Mouse (Mus musculus): ENCODE results near the gene Strn4. TPM values are rescaled to one million over a fixed set of nuclear protein-coding genes. Genes with fewer than 3 reads are reported as not detected.

Strn4 gene
- polyA plus RNA-seq, 1 experiment from 2014 or later: 68.9 TPM

DNA sequence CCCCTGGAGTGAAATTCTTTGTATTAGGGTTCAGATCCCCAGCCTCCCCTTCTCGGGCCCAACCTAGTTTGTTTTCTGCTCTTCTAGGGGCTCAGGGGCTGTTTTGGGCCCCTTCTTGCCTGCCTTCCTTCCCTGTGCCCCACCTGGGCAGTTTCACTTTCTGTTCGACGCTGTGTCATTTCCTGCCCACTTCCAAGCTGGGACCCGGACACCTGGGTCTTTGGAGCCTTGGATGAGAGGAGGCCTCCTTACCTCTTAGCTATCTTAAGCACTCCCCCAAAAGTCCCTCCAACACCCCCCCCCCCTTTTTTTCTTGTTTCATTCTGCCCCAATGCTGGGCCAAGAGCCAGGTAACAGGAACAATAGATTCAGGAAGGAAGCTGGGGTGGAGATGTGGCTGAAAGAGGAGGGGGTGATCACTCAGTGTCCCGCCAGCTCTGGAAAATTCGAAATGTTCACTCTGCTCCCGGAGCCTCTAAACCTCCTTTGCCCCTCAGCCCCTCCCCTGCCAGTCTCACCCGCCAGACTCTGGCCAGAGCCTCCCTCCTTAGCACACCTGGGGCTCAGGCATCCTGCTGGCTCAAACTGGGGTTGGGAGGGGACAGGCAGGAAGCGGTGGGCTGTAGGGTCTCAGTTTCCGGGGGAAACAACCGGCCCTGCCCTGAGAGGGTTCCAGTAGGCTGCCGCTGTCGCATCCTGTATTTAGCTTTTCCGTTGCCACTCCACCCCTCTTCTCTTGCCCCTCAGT, 29.6 kb downstream of the Strn4 start:
- no peaks in the 10 kb centered on the region for H3K27me3 ChIP-seq (replicated peaks; ENCODE audit: control insufficient read depth, insufficient read depth, low read length)
- H3K4me2 ChIP-seq (ENCODE audit: low read depth, low read length): peak overlapping the region; percentile 98
- 0 out of 2 replicates have a peak, but pooled peaks have one; percentile 16 for ATAC-seq
- no peaks in the 10 kb centered on the region for H3K36me3 ChIP-seq (ENCODE audit: control insufficient read depth, insufficient read depth, low read length)
- no peaks in the 10 kb centered on the region for H3K9me3 ChIP-seq (ENCODE audit: control insufficient read depth, low read length)
- peaks cover 21% of the 10 kb centered on the region for H3K4me1 ChIP-seq (ENCODE audit: control insufficient read depth, insufficient read depth, low read length)
- H3K9ac ChIP-seq (ENCODE audit: low read depth, low read length): peak overlapping the region; percentile 66
- peak overlapping the region; percentile 64 for H3K4me3 ChIP-seq (ENCODE audit: low read length)
- WGBS: 33% methylated on average over 14 of the region's 14 CpGs
- peak overlapping the region; percentile 78 for H3K27ac ChIP-seq (ENCODE audit: low read length)

DNA sequence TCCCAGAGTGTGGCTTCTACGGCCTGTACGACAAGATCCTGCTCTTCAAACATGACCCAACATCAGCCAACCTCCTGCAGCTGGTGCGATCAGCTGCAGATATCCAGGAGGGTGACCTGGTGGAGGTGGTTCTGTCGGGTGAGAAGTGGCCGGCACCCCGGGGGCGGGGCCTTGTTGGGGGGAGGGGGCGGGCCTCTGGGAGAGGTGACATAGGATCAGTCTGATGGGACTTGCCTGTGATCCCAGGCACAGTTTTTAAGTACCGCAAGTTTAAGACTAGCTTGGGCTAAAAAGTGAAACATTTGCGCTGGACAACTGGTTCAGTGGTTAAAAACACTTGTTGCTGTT, 30.1 kb downstream of the Strn4 start:
- Histone ChIP-seq H3K4me1 (ENCODE audit: control insufficient read depth, insufficient read depth, low read length) (peaks cover 21% of the 10 kb centered on the region), H3K9me3 (ENCODE audit: control insufficient read depth, low read length) (no peaks in the 10 kb centered on the region), H3K27ac (ENCODE audit: low read length) (peak overlapping the region; percentile 78), H3K36me3 (ENCODE audit: control insufficient read depth, insufficient read depth, low read length) (no peaks in the 10 kb centered on the region), H3K4me3 (ENCODE audit: low read length) (peak overlapping the region; percentile 64), H3K4me2 (ENCODE audit: low read depth, low read length) (peak overlapping the region; percentile 98), H3K27me3 (replicated peaks; ENCODE audit: control insufficient read depth, insufficient read depth, low read length) (no peaks in the 10 kb centered on the region), H3K9ac (ENCODE audit: low read depth, low read length) (peak overlapping the region; percentile 66)
- ATAC-seq: no peak
- 39% methylated on average over 10 of the region's 10 CpGs for WGBS

DNA sequence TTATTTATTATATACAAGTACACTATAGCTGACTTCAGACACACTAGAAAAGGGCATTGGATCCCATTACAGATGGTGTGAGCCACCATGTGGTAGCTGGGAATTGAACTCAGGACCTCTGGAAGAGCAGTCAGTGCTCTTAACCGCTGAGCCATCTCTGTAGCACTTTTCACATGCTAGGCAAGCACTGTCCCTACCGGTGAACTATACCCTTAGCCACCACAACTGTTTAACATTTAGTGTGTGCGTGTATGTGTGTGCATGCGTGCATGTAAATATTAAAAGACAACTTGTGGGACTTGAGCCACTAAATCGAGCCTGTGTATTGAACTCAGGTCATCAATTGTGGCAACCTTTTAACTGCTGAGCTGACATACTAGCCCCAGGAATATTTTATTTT, 31.1 kb downstream of the Strn4 start:
- Histone ChIP-seq H3K9ac (ENCODE audit: low read depth, low read length) (no peak overlapping the region), H3K9me3 (ENCODE audit: control insufficient read depth, low read length) (no peaks in the 10 kb centered on the region), H3K4me1 (ENCODE audit: control insufficient read depth, insufficient read depth, low read length) (peaks cover 21% of the 10 kb centered on the region), H3K4me3 (ENCODE audit: low read length) (no peak overlapping the region), H3K27me3 (replicated peaks; ENCODE audit: control insufficient read depth, insufficient read depth, low read length) (no peaks in the 10 kb centered on the region), H3K36me3 (ENCODE audit: control insufficient read depth, insufficient read depth, low read length) (no peaks in the 10 kb centered on the region), H3K27ac (ENCODE audit: low read length) (no peak overlapping the region), H3K4me2 (ENCODE audit: low read depth, low read length) (no peak overlapping the region)
- WGBS: 94% methylated on average over 5 of the region's 5 CpGs
- no peak for ATAC-seq

DNA sequence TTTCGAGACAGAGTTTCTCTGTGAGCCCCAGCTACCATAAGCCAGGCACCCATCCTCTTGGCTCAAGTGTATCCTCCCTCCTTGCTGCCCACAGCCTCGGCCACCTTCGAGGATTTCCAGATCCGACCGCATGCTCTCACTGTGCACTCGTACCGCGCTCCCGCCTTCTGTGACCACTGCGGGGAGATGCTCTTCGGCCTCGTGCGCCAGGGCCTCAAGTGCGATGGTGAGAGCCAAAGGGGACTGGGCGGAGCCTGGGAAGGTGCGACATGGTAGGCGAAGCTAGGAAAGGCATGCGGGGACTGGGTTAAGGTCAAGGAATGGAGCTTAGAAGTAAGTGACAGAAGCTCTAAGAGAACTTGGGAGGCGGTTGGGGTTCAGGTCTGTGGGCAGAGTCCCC, 31.8 kb downstream of the Strn4 start:
- H3K4me3 ChIP-seq (ENCODE audit: low read length): no peak overlapping the region
- ATAC-seq: no peak
- WGBS: 86% methylated on average over 19 of the region's 19 CpGs
- no peak overlapping the region for H3K4me2 ChIP-seq (ENCODE audit: low read depth, low read length)
- no peaks in the 10 kb centered on the region for H3K9me3 ChIP-seq (ENCODE audit: control insufficient read depth, low read length)
- H3K36me3 ChIP-seq (ENCODE audit: control insufficient read depth, insufficient read depth, low read length): no peaks in the 10 kb centered on the region
- no peaks in the 10 kb centered on the region for H3K27me3 ChIP-seq (replicated peaks; ENCODE audit: control insufficient read depth, insufficient read depth, low read length)
- peaks cover 21% of the 10 kb centered on the region for H3K4me1 ChIP-seq (ENCODE audit: control insufficient read depth, insufficient read depth, low read length)
- no peak overlapping the region for H3K9ac ChIP-seq (ENCODE audit: low read depth, low read length)
- H3K27ac ChIP-seq (ENCODE audit: low read length): no peak overlapping the region

DNA sequence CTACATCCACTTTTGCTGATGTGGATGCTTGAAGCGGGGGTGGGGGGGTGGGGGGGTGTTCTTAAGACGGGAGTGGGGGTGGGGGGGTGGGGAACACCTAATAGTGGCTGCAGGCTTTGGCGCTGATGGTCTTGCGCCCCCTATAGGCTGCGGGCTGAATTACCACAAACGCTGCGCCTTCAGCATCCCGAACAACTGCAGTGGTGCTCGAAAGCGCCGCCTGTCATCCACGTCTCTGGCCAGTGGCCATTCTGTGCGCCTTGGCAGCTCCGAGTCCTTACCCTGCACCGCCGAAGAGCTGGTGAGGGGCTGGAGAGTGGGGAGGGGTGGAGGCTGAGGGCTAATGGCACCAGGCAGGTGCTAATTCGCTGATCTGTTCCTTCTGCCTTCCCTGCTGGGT, 32.9 kb downstream of the Strn4 start:
- no peak for ATAC-seq
- Histone ChIP-seq H3K4me2 (ENCODE audit: low read depth, low read length) (no peak overlapping the region), H3K4me1 (ENCODE audit: control insufficient read depth, insufficient read depth, low read length) (peaks cover 19% of the 10 kb centered on the region), H3K9ac (ENCODE audit: low read depth, low read length) (no peak overlapping the region), H3K4me3 (ENCODE audit: low read length) (no peak overlapping the region), H3K9me3 (ENCODE audit: control insufficient read depth, low read length) (no peaks in the 10 kb centered on the region), H3K27me3 (replicated peaks; ENCODE audit: control insufficient read depth, insufficient read depth, low read length) (no peaks in the 10 kb centered on the region), H3K27ac (ENCODE audit: low read length) (no peak overlapping the region), H3K36me3 (ENCODE audit: control insufficient read depth, insufficient read depth, low read length) (no peaks in the 10 kb centered on the region; the same call in 1 of the 2 replicates)
- 33% methylated on average over 17 of the region's 17 CpGs for WGBS

DNA sequence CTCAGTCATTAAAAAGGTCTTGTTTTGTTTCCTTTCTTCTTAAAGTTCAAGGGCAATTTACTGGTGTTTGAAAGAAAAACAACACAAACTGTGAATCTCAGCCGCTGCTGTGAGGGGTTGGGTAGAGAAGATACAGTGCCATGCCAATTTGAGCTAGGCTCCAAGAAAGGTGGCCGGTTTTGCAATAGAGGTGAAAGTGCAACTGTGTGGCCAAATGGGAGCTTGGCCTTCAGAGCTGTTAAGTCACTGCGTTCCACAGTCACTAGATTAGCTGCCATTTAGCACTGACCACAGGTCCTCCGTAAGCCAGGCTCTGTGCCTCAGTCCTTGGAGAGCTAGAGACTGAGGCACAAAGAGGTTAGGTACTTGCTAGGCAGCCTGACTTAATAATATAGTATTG, 35.9 kb downstream of the Strn4 start:
- Histone ChIP-seq H3K9ac (ENCODE audit: low read depth, low read length) (no peak overlapping the region), H3K9me3 (ENCODE audit: control insufficient read depth, low read length) (no peaks in the 10 kb centered on the region), H3K27ac (ENCODE audit: low read length) (no peak overlapping the region), H3K4me1 (ENCODE audit: control insufficient read depth, insufficient read depth, low read length) (no peaks in the 10 kb centered on the region), H3K4me3 (ENCODE audit: low read length) (no peak overlapping the region), H3K27me3 (replicated peaks; ENCODE audit: control insufficient read depth, insufficient read depth, low read length) (no peaks in the 10 kb centered on the region), H3K4me2 (ENCODE audit: low read depth, low read length) (no peak overlapping the region), H3K36me3 (ENCODE audit: control insufficient read depth, insufficient read depth, low read length) (peaks cover 8% of the 10 kb centered on the region; the same call in 1 of the 2 replicates)
- ATAC-seq: no peak
- 83% methylated on average over 4 of the region's 4 CpGs for WGBS

DNA sequence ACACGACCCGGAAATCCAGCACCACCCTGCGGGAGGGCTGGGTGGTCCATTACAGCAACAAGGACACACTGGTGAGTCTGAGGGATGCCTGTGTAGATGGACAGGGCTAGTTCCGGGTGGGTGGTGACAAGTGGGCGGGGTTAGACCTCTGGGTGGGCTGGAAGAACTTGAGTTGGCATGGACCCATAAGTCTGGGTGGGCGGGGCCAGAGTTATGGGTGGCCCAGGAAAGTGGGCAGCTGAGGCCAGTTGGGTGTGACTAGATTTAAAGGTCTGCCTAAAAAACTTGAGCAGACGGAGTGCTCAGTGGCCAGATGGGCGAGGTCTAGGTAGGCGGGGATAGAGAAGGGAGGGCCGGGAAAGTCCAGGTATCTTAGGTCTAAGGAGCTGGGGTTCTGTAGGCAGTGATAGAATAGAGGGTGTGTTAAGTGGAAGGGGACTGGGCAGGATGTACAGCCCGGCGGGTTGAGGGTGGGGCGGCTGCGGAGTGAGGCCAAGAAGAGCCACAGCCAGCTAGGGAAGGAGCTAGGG, 37.7 kb downstream of the Strn4 start:
- Histone ChIP-seq H3K4me1 (ENCODE audit: control insufficient read depth, insufficient read depth, low read length) (no peaks in the 10 kb centered on the region), H3K4me2 (ENCODE audit: low read depth, low read length) (no peak overlapping the region), H3K27ac (ENCODE audit: low read length) (no peak overlapping the region), H3K27me3 (replicated peaks; ENCODE audit: control insufficient read depth, insufficient read depth, low read length) (no peaks in the 10 kb centered on the region), H3K9me3 (ENCODE audit: control insufficient read depth, low read length) (no peaks in the 10 kb centered on the region), H3K9ac (ENCODE audit: low read depth, low read length) (no peak overlapping the region), H3K36me3 (ENCODE audit: control insufficient read depth, insufficient read depth, low read length) (peaks cover 8% of the 10 kb centered on the region; the same call in 1 of the 2 replicates), H3K4me3 (ENCODE audit: low read length) (no peak overlapping the region)
- 82% methylated on average over 14 of the region's 14 CpGs for WGBS
- peak; percentile 77 for ATAC-seq

DNA sequence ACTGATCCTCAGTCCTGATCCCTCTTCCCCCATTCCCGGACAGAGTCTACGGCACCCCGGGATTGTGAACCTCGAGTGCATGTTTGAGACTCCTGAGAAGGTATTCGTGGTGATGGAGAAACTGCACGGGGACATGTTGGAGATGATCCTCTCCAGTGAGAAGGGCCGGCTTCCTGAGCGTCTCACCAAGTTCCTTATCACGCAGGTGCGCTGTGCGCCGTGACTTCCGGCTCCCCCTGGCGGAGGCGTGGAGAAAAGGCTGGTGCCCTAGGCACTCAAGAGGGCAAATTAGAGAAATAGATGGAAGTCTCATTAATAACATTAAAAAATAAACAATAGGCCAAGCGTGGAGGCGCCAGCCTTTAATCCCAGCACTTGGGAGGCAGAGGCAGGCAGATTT, 42.6 kb downstream of the Strn4 start:
- ATAC-seq: no peak
- WGBS: 28% methylated on average over 17 of the region's 17 CpGs
- Histone ChIP-seq H3K27me3 (replicated peaks; ENCODE audit: control insufficient read depth, insufficient read depth, low read length) (no peaks in the 10 kb centered on the region), H3K9me3 (ENCODE audit: control insufficient read depth, low read length) (no peaks in the 10 kb centered on the region), H3K4me2 (ENCODE audit: low read depth, low read length) (no peak overlapping the region), H3K27ac (ENCODE audit: low read length) (no peak overlapping the region), H3K36me3 (ENCODE audit: control insufficient read depth, insufficient read depth, low read length) (peaks cover 8% of the 10 kb centered on the region; the same call in 1 of the 2 replicates), H3K4me1 (ENCODE audit: control insufficient read depth, insufficient read depth, low read length) (no peaks in the 10 kb centered on the region), H3K4me3 (ENCODE audit: low read length) (no peak overlapping the region), H3K9ac (ENCODE audit: low read depth, low read length) (no peak overlapping the region)

DNA sequence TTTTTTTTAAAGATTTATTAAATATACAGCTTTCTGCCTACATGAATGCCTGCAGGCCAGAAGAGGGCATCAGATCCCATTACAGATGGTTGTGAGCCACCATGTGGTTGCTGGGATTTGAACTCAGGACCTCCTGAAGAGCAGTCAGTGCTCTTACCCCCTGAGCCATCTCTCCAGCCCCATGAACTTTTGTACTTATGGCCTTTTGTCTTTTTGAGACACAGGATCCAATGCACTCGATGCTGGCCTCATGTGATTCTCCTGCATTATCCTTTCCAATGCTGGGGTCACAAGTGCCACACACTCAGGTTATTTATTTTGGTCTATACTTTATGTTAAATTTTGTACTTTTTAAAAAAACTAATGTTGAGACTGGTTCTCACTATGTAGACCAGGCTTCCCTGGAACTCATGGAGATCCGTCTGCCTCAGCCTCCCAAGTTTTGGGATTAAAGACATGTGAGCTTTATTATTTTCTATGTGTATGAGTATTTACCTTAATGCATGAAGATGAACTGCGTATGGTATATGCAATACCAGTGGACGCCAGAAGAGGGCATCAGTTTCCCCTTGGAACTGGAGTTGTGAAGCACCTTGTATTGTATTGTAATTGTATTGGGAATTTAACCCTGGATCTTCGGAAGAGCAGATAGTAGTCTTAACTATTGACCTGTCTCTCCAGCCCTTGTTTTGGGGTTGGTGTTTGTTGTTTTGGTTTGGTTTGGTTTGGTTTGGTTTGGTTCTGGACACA, 44.4 kb downstream of the Strn4 start:
- Histone ChIP-seq H3K27ac (ENCODE audit: low read length) (no peak overlapping the region), H3K9ac (ENCODE audit: low read depth, low read length) (no peak overlapping the region), H3K4me1 (ENCODE audit: control insufficient read depth, insufficient read depth, low read length) (no peaks in the 10 kb centered on the region), H3K36me3 (ENCODE audit: control insufficient read depth, insufficient read depth, low read length) (0 out of 2 replicates have a peak, but pooled peaks cover 2% of the 10 kb centered on the region), H3K27me3 (replicated peaks; ENCODE audit: control insufficient read depth, insufficient read depth, low read length) (no peaks in the 10 kb centered on the region), H3K4me3 (ENCODE audit: low read length) (no peak overlapping the region), H3K4me2 (ENCODE audit: low read depth, low read length) (no peak overlapping the region), H3K9me3 (ENCODE audit: control insufficient read depth, low read length) (no peaks in the 10 kb centered on the region)
- WGBS: 32% methylated on average over 5 of the region's 5 CpGs
- ATAC-seq: no peak
